Mouse (Mus musculus) heart, postnatal 0 days (tissue): ENCODE measurements around the gene Pak6.

Source experiments
- CTCF ChIP-seq: IDR thresholded peaks from 2 replicates; pipeline ENCODE4 v1.5.1; 2016; ENCODE audit warnings: antibody characterized with exemption, control low read depth, low read depth
- EP300 ChIP-seq: IDR thresholded peaks from 2 replicates; pipeline ENCODE4 v1.6.1; 2016; ENCODE audit warnings: antibody characterized with exemption, low read depth

DNA sequence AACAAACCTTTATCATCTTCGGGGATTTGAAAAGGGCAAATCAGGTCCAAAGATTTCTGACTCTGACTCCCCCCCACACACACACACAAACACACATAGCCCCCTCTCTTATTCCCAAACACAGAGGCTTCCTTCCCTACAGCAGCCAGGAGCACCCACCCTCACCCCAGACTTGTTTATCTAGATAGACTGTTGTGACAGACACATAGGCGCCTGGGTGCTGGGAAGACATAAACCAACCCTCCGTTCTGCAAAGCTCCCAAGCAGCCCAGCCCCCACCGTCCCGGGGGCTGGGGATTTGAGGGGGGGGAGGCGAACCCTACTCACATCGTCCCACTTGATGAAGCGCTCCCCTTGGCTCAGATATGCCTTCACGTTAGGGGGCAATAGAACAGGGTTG lies 64.8 kb downstream of the Pak6 start:
- TF ChIP-seq CTCF (no peak), EP300 (no peak)
